Mouse (Mus musculus): Measurements from ENCODE around the gene Rabggta.

- TF ChIP-seq POLR2A (IDR thresholded peaks at IDR 0.05; ENCODE audit: borderline replicate concordance, insufficient read depth, low read length) (no peak), CTCF (IDR thresholded peaks at IDR 0.05; ENCODE audit: borderline replicate concordance, insufficient read depth, low read depth, low read length) (no peak)
Measured at GRCm38 (mm10) chr14:55682118-55682493, 40.0 kb downstream of the Rabggta start.
